Mouse (Mus musculus): ENCODE measurements at regions not wholly inside any gene's neighbourhood (a gene's known extent, or its start where the extent isn't known, plus 50 kb on each side); places are given as distances from the start of the nearest gene placed in this dataset.
A peak's percentile ranks its signal among the peaks of the same experiment; 100 is the strongest.

DNA sequence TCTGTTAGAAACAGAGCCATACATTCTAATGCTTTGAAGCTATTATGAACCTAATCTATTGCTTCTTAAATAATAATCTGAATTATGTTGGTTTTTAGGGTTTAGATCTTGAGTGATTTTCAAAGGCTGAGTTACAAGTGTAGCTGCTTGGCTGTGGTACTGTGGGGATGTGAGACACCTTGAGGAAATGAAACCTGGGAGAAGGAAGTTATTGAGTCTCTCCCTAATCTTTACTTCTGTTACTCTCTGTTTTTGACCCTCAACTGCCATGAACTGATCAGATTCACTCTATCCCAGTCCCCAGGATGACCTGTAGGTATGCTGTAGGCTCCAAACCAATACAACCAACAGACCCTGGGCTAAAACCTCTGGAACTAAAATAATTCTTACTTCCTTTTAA, 334.8 kb downstream of the Bckdhb start:
- no peaks in the 10 kb centered on the region for H3K4me1 ChIP-seq
- no peaks in the 10 kb centered on the region for H3K36me3 ChIP-seq
- H3K9me3 ChIP-seq (replicated peaks) = no peaks in the 10 kb centered on the region
- H3K27me3 ChIP-seq (ENCODE audit: low read depth, poor library complexity, severe bottlenecking) = no peaks in the 10 kb centered on the region
- DNase-seq (ENCODE audit: low spot score) = no peak
- H3K4me3 ChIP-seq = no peak overlapping the region
- H3K27ac ChIP-seq (replicated peaks) = no peak overlapping the region

DNA sequence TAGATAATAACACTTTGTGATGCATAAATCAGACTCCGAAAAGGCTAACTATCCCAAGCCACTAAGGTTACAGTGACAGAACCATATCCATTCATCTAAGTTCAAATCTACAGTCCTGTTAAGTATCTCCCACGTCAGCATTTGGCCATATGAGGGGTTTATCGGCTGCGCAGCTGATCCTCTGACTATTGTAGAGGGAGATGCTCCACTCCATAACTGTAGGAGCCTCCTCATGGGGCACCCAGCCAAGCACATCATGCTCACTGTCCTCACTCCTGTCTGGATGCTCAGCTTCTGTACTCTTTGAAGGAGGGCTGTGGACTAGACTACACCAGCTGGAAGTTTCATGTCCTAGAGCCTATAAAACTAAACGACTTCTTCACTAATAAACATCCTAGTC, 337.2 kb downstream of the Bckdhb start:
- no peak overlapping the region for H3K27ac ChIP-seq (replicated peaks)
- no peaks in the 10 kb centered on the region for H3K27me3 ChIP-seq (ENCODE audit: low read depth, poor library complexity, severe bottlenecking)
- no peaks in the 10 kb centered on the region for H3K9me3 ChIP-seq (replicated peaks)
- DNase-seq (ENCODE audit: low spot score) = no peak
- WGBS = 92% methylated on average over 5 of the region's 5 CpGs
- no peaks in the 10 kb centered on the region for H3K36me3 ChIP-seq
- no peaks in the 10 kb centered on the region for H3K4me1 ChIP-seq
- no peak overlapping the region for H3K4me3 ChIP-seq

DNA sequence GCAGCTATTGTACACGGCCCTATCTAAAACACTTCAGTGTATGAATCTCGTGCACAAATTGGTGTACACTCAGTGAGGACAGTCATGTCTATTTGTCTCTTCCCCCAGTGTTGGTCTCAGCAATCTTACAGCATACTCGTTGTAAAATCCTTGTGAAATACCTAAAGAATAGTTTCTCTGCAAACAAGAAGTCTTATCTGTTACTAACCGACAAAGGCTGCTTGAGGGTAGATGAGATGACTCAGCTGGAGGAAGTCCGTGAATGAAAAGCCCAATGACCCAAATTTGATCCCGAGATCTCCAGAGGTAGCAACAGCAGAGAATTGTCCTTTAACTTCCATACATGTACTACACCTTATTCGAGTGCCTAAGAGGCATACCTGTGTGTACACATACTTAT, 342.0 kb downstream of the Bckdhb start:
- no peak overlapping the region for H3K4me3 ChIP-seq
- no peaks in the 10 kb centered on the region for H3K9me3 ChIP-seq (replicated peaks)
- H3K27ac ChIP-seq (replicated peaks) = no peak overlapping the region
- H3K27me3 ChIP-seq (ENCODE audit: low read depth, poor library complexity, severe bottlenecking) = no peaks in the 10 kb centered on the region
- 86% methylated on average over 7 of the region's 7 CpGs for WGBS
- no peaks in the 10 kb centered on the region for H3K4me1 ChIP-seq
- no peaks in the 10 kb centered on the region for H3K36me3 ChIP-seq
- no peak for DNase-seq (ENCODE audit: low spot score)

DNA sequence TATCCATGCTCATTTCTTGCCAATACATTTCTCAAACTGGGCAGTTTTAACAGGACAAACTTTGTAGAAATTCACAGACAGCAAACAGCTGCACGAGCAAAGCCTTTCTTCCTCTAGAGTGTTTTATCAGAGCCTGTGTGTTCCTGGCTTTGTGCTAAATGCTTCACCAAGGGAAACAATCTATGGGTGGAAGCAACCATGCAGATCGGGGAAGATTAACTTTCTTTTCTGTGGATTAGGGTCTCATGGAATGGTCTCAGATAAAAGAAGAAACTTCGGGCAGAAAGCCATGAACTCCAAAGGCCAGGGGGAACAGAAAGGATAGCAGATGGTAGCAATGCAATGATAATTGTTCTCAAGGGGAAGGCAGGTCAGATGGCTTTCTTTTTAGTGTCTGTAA, 349.7 kb downstream of the Bckdhb start:
- H3K4me3 ChIP-seq = no peak overlapping the region
- no peak overlapping the region for H3K27ac ChIP-seq (replicated peaks)
- no peaks in the 10 kb centered on the region for H3K27me3 ChIP-seq (ENCODE audit: low read depth, poor library complexity, severe bottlenecking)
- DNase-seq (ENCODE audit: low spot score) = no peak
- 37% methylated on average over 3 of the region's 3 CpGs for WGBS
- H3K36me3 ChIP-seq = no peaks in the 10 kb centered on the region
- H3K4me1 ChIP-seq = peaks cover 12% of the 10 kb centered on the region
- no peaks in the 10 kb centered on the region for H3K9me3 ChIP-seq (replicated peaks)

DNA sequence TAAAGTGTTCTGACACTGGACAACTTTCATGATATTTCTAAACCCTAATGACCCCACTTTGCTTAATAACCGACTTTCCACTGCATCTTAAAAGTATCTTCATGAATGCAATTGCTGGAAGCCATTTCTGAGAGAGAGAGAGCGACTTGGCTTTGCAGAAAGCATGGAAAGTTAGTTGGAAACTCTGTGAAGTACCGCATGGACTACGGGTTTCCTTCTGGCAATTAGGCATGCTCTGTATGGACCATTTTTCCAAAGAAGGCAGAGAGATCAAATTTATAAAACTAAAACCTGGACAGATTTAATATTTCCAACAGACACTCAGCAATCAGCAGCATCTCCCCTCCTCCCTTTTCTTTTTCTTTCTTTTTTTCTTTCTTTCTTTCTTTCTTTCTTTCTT, 353.4 kb downstream of the Bckdhb start:
- Histone ChIP-seq H3K36me3 (no peaks in the 10 kb centered on the region), H3K27me3 (ENCODE audit: low read depth, poor library complexity, severe bottlenecking) (no peaks in the 10 kb centered on the region), H3K9me3 (replicated peaks) (0 out of 2 replicates have a peak, but pooled peaks cover 6% of the 10 kb centered on the region), H3K27ac (replicated peaks) (no peak overlapping the region), H3K4me3 (no peak overlapping the region), H3K4me1 (peaks cover 15% of the 10 kb centered on the region)
- 84% methylated on average over 4 of the region's 4 CpGs for WGBS
- no peak for DNase-seq (ENCODE audit: low spot score)

DNA sequence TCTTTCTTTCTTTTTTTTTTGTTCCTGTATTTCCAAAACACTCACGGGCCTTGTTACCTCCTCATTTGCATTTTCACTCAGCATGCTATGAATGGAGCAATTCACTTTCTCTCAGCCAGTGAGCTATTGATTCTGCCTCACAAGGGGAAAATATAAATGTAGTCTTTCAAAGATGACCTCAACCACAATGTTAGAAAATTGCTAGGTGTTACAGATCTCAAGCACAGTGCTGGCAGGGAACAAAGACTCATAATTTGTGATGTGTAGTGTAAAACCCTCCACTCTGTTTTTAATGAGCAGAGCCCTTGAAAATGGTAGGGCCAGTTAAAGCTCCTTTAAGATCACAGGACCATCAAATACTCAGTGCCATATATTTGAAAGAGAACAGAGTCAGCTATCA, 353.8 kb downstream of the Bckdhb start:
- H3K4me3 ChIP-seq = no peak overlapping the region
- H3K4me1 ChIP-seq = peaks cover 15% of the 10 kb centered on the region
- DNase-seq (ENCODE audit: low spot score) = no peak
- WGBS = 15% methylated on average over 1 of the region's 1 CpGs
- 0 out of 2 replicates have a peak, but pooled peaks cover 6% of the 10 kb centered on the region for H3K9me3 ChIP-seq (replicated peaks)
- no peak overlapping the region for H3K27ac ChIP-seq (replicated peaks)
- H3K27me3 ChIP-seq (ENCODE audit: low read depth, poor library complexity, severe bottlenecking) = no peaks in the 10 kb centered on the region
- no peaks in the 10 kb centered on the region for H3K36me3 ChIP-seq

DNA sequence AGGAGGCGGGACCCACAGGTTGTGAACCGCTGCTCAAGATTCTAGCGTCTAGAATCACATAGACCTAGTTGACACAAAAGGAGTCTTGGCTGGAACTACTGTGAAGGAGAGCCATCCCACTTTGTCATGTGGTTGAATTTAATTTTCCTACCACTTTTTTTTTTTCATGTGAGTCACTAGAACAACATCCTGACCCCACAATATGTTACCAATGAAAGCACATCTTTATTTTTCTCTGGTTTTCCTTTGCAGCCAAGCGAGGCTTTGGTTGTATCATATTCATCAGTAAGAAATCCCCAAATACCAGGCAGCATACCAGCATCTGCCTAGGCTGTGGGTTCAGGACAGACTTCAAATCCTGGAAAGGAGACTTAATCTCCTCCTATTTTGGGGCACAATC, 356.0 kb downstream of the Bckdhb start:
- H3K9me3 ChIP-seq (replicated peaks) = 0 out of 2 replicates have a peak, but pooled peaks cover 6% of the 10 kb centered on the region

DNA sequence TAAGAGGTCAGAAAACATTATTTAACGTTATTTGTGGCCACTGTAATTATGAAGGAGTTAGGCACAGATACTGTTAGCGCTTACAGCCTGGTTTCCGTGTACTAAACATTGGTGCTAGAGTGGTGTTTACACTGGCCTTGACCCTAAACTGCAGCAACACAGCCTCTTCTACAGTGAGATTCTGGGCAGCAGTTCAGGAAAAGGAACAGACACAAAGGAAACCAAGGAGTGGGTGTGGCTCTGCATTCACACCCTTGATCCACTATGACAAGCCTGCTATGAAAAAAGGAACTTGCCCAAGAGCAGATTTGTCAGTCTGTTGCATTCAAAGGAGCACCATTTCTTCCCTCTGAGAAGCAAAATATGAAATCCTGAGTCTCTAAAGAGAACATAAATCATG, 356.7 kb downstream of the Bckdhb start:
- Histone ChIP-seq H3K4me1 (peaks cover 6% of the 10 kb centered on the region), H3K36me3 (no peaks in the 10 kb centered on the region), H3K4me3 (no peak overlapping the region), H3K9me3 (replicated peaks) (0 out of 2 replicates have a peak, but pooled peaks cover 6% of the 10 kb centered on the region), H3K27me3 (ENCODE audit: low read depth, poor library complexity, severe bottlenecking) (no peaks in the 10 kb centered on the region), H3K27ac (replicated peaks) (no peak overlapping the region)
- DNase-seq (ENCODE audit: low spot score) = no peak
- WGBS = 88% methylated on average over 3 of the region's 3 CpGs

More for the DNA sequence above, 356.0 kb downstream of the Bckdhb start:
- WGBS = 91% methylated on average over 4 of the region's 4 CpGs
- Histone ChIP-seq H3K27me3 (ENCODE audit: low read depth, poor library complexity, severe bottlenecking) (no peaks in the 10 kb centered on the region), H3K36me3 (no peaks in the 10 kb centered on the region), H3K27ac (replicated peaks) (no peak overlapping the region), H3K4me1 (peaks cover 6% of the 10 kb centered on the region), H3K4me3 (no peak overlapping the region)
- no peak for DNase-seq (ENCODE audit: low spot score)

DNA sequence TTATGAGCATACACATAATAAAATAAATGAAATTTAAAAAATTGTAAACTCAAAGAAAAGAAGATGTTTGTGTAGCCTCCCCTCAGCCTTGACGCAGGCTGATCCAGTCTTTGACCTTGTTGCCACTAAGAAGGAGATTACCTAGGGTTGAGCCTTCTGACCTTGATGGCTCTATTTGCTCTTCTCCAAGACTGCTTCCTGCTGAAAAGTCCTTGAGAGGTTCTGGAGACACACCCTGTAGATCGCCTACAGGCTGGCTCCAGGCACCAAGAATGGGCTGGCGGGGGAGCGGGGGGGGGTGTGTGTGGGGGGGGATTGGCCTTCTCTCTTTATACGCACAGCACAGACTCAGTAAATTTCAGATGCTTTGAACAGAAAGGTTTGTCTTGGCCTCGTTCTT, 358.4 kb downstream of the Bckdhb start:
- Histone ChIP-seq H3K9me3 (replicated peaks) (0 out of 2 replicates have a peak, but pooled peaks cover 6% of the 10 kb centered on the region), H3K4me3 (no peak overlapping the region), H3K4me1 (peaks cover 6% of the 10 kb centered on the region), H3K27ac (replicated peaks) (no peak overlapping the region), H3K36me3 (no peaks in the 10 kb centered on the region), H3K27me3 (ENCODE audit: low read depth, poor library complexity, severe bottlenecking) (no peaks in the 10 kb centered on the region)
- 90% methylated on average over 5 of the region's 6 CpGs for WGBS
- no peak for DNase-seq (ENCODE audit: low spot score)

DNA sequence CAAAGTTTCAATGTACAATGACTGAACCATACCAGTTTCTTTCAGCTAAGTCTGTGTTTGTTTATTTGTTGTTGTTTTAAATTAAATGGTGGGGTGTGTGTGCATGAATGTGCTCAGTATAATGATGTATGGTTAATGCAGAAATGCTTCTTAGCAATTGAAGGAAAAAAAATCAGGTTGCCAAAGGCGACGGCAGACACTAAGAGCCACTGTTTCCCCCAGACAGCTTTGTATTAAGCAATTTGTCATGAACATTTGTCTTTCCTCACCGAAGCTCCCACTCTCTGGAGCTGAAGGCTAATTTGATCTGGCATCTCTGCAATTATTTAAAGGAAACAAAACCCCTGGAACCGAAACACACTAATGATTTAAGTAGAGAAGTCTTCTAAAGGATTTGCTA, 360.7 kb downstream of the Bckdhb start:
- no peak for DNase-seq (ENCODE audit: low spot score)

DNA sequence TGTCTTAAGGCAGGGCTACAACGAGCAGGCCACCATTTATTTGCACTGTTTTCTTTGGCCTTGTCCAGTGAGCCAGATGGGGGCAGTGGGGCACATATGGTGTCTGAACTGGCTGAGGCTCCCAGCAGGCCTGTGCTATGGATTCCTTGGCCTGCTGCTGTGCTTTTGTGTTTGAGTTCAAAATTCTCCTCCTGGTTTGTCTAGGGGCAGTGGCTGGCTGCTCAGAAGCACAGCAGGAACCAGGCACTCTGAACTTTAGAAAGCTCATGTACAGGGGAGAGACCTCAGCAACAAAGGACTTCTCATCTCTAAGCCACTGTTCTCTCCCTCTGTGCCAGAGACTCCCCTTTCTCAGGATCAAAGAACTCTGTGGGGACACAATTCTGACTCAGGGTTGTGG, 370.9 kb downstream of the Bckdhb start:
- no peak overlapping the region for H3K4me3 ChIP-seq
- H3K4me1 ChIP-seq = peaks cover 7% of the 10 kb centered on the region
- no peaks in the 10 kb centered on the region for H3K9me3 ChIP-seq (replicated peaks)
- no peaks in the 10 kb centered on the region for H3K36me3 ChIP-seq
- peak; percentile 40 for DNase-seq (ENCODE audit: low spot score)
- no peaks in the 10 kb centered on the region for H3K27me3 ChIP-seq (ENCODE audit: low read depth, poor library complexity, severe bottlenecking)
- H3K27ac ChIP-seq (replicated peaks) = peak overlapping the region; percentile 24
- 46% methylated on average over 1 of the region's 1 CpGs for WGBS

More for the DNA sequence above, 360.7 kb downstream of the Bckdhb start:
- 0 out of 2 replicates have a peak, but pooled peaks cover 6% of the 10 kb centered on the region for H3K9me3 ChIP-seq (replicated peaks)
- peaks cover 3% of the 10 kb centered on the region for H3K4me1 ChIP-seq
- no peak overlapping the region for H3K27ac ChIP-seq (replicated peaks)
- 72% methylated on average over 4 of the region's 4 CpGs for WGBS
- H3K4me3 ChIP-seq = no peak overlapping the region
- no peaks in the 10 kb centered on the region for H3K36me3 ChIP-seq
- H3K27me3 ChIP-seq (ENCODE audit: low read depth, poor library complexity, severe bottlenecking) = no peaks in the 10 kb centered on the region

DNA sequence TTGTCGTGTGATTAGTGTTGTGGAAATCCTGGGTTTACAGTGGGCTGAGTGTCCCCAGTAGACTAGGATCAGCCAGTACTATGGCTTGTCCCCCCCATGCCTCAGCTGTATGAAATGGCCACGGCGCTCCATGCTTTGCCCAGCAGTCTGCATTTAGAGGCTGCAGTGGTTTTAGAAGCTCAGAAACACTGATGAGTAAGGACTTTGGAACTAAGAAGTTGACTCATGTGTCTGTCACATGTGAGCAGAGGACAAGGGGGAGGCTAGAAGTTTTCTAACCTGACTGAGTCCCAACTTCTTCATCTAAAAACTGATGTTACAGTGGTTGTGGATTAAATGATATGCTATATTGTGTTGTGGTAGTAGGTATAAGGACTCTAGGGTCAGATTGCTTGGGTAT, 371.5 kb downstream of the Bckdhb start:
- no peak for DNase-seq (ENCODE audit: low spot score)
- Histone ChIP-seq H3K27me3 (ENCODE audit: low read depth, poor library complexity, severe bottlenecking) (no peaks in the 10 kb centered on the region), H3K36me3 (no peaks in the 10 kb centered on the region), H3K4me1 (peaks cover 7% of the 10 kb centered on the region), H3K9me3 (replicated peaks) (no peaks in the 10 kb centered on the region), H3K4me3 (no peak overlapping the region), H3K27ac (replicated peaks) (peak overlapping the region; percentile 24)
- 88% methylated on average over 3 of the region's 3 CpGs for WGBS

DNA sequence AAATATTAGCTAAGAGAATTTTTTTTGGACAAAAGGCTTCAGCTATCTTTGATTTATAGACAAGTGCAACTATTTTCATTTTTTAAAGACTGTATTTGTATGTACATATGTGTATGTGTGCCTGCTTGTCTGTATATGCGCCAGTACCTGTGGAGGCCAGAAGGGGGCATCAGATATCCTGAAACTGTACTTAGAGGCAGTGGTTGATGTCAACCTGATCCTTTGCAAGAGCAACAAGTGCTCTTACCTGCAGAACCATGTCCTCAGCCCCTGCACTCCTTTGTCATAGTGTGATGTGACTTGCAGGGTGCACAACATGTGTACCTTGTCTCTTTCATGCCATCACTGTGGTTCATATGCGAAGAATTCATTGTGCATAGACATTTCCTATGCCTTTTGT, 379.5 kb downstream of the Bckdhb start:
- Histone ChIP-seq H3K27ac (replicated peaks) (no peak overlapping the region), H3K4me1 (no peaks in the 10 kb centered on the region), H3K9me3 (replicated peaks) (no peaks in the 10 kb centered on the region), H3K36me3 (no peaks in the 10 kb centered on the region), H3K27me3 (ENCODE audit: low read depth, poor library complexity, severe bottlenecking) (no peaks in the 10 kb centered on the region), H3K4me3 (no peak overlapping the region)
- WGBS = 93% methylated on average over 2 of the region's 2 CpGs
- DNase-seq (ENCODE audit: low spot score) = no peak

DNA sequence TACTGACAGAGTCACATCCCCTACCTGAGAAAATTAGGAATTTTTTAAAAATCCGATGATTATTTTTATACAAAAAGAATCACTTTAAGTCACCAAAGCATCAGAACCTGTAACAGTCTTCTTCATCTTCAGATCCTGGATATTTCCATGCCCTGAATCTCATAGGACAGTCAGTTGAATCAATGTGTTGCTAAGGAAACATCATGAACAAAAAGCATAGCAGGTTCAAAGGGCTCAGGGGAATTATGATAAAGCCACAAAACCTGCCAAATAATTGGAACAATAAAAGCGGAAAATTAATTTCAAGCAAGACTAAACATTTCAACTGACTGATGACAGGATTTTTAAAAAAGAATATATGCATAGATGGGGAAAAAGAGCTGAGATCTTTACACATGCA, 393.9 kb downstream of the Bckdhb start:
- Histone ChIP-seq H3K36me3 (no peaks in the 10 kb centered on the region), H3K4me3 (no peak overlapping the region), H3K4me1 (peaks cover 9% of the 10 kb centered on the region; the same call in 1 of the 2 replicates), H3K27me3 (ENCODE audit: low read depth, poor library complexity, severe bottlenecking) (no peaks in the 10 kb centered on the region), H3K9me3 (replicated peaks) (no peaks in the 10 kb centered on the region), H3K27ac (replicated peaks) (no peak overlapping the region)
- 87% methylated on average over 2 of the region's 2 CpGs for WGBS
- no peak for DNase-seq (ENCODE audit: low spot score)

Data from midbrain, embryonic 10.5 days (tissue).